Mouse (Mus musculus) urinary bladder, postnatal 10 days (tissue): ENCODE measurements around the gene Gm14851.
"Not testable (repeated sequence)": the region's sequence is repeated elsewhere in the genome, so short reads cannot be mapped to it uniquely, and the experiment has no call there.

Experiments
- DNase-seq: peaks from one replicate; pipeline ENCODE4 v3.0.0; 2022; ENCODE audit warnings: low spot score

The Gm14851 gene

DNA sequence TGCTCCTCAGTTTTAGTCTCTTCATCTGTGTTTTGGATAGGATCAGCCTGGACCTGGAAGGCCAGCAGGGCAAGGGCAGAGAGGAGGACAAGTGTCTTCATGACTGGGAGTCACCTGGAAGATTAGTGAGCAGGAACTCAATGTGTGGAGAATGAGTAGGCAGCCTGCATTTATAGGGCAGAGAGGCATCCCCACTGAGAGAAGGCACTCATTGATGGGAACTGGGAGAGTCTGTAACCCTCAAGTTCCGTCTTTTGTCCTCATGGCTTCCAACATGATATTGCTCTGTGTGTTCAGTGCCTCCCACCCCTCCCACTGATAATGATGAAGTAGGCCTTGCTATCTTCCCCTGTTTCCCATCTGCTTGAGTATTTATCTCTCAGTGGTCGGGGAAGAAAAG lies at the start of gene Gm14851:
Gene Gm14851, minus strand, starts transcription at position 101 of the 400 bp plus-strand sequence.
- DNase-seq, result not testable (repeated sequence)

DNA sequence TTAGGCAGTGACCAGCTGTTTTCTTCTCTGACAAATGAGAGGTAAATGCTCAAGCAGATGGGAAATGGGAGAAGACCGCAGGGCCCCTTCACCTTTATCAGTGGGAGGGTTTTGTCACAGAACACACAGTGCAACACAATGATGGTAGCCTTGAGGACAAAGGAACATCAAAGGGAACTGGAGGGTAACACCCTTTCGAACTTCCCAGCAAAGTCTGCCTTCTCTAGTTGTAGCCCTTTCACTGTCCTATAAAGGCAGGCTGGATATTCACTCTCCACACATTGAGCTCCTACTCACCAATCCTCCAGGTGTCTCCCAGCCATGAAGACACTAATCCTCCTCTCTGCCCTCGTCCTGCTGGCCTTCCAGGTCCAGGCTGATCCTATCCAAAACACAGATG lies 38.5 kb upstream of the Gm14851 start, which contains the start of gene Defa30:
Gene Defa30, plus strand, starts transcription at position 301 of the 400 bp plus-strand sequence.
- DNase-seq, result not testable (repeated sequence)

DNA sequence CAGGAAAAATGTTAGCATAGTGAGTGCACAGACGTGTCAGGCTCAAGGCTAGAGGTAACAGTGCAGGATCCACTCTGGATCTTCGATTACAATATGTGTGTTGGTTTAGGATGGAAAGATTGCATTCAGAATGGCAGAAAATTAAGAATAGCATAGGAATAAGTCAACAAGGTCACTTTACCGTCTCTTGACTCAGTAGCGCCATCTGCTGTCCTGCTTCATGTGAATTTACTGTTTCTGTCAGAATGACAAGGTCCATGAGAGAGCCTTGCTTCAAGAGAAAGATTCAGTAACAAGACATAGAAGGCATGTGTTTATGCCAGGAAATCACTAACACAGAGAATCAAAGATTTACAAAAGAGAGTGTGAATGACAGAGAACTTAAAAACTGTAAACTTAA lies 2.7 kb downstream of the Gm14851 start:
- DNase-seq, result no peak

DNA sequence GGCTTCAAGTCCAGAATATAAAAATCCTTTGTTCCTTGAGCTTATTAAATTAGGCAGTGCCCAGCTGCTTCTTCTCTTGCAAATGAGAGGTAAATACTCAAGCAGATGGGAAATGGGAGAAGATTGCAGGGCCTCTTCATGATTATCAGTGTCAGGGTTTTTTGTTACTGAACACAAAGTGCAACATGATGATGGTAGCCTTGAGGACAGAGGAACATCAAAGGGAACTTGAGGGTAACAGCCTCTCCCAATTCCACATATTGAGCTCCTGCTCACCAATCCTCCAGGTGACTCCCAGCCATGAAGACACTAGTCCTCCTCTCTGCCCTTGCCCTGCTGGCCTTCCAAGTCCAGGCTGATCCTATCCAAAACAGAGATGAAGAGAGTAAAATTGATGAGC lies 11.7 kb downstream of the Gm14851 start, which contains the start of gene Defa25:
Gene Defa25, plus strand, starts transcription at position 301 of the 400 bp plus-strand sequence.
- DNase-seq, result not testable (repeated sequence)

DNA sequence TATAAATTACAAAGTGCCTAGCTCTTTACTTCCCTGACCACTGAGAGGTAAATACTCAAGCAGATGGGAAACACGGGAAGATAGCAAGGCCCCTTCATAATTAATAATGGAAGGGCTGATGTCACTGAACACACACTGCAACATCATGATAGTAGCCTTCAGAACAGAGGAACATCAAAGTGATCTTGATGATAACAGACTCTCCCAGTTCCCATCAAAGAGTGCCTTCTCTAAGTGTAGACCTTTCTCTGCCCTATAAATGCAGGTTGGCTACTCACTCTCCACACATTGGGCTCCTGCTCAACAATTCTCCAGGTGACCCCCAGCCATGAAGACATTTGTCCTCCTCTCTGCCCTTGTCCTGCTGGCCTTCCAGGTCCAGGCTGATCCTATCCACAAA lies 31.1 kb downstream of the Gm14851 start, which contains the start of gene Defa35:
Gene Defa35, plus strand, starts transcription at position 301 of the 400 bp plus-strand sequence.
- DNase-seq, result not testable (repeated sequence)

DNA sequence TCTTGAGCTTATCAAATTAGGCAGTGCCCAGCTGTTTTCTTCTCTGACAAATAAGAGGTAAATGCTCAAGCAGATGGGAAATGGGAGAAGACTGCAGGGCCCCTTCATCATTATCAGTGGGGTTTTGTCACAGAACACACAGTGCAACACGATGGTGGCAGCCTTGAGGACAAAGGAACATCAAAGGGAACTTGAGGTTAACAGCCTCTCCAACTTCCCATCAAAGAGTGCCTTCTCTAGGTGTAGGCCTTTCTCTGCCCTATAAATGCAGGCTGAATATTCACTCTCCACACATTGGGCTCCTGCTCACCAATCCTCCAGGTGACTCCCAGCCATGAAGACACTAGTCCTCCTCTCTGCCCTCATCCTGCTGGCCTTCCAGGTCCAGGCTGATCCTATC lies 41.1 kb downstream of the Gm14851 start, which contains the start of gene Defa23:
Gene Defa23, plus strand, starts transcription at position 301 of the 400 bp plus-strand sequence.
- DNase-seq, result not testable (repeated sequence)
